Mouse (Mus musculus) T-cell, adult 66 days (primary cell): ENCODE results near the gene Emd. TPM values are rescaled to one million over a fixed set of nuclear protein-coding genes. Genes with fewer than 3 reads are reported as not detected.

Experiments used
- total RNA-seq, 2 experiments: library from RNA; stranded (reverse); gene quantifications; 3 replicates in 1 of 2; 4 replicates in 1 of 2; pipeline ENCODE4 v1.2.4; 2023

The Emd gene
- total RNA-seq, result 10 to 100 TPM; 64.3 to 65.0 TPM

DNA sequence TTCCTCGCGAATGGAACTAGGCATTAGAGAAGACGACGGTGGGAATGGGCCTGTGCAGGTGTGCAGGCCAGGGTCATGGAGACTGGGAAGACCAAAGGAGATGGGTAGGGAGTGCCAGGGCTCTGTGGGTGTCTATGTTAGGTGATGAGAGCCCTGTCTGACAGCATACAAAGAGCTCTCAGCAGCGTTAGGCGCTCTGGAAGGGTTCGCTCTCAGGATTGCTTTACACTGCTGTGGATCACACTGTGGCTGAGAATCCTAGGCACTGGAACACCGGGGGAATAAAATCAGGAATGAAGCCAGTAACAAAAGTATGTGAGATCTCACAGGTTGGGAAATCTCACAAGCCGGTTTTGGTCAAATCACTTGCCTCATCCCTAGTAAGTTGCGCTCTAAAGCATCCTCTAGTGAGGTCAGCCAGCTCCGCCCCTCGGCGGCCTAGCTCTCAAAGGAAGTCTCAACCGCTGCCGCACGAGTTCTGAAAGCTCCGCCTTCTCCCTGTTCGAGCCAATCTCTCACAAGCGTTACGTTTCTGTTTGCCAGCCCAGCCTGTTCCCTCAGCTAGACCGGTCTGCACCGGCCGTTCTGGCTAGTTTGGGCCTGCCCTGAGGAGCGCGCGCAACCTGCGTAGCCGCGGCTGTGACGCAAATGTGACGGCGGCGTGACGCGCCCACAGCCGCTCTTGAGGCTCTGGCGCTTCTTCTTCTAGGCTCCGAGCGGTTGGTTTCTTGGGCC, at the start of gene Emd:
Gene Emd (plus strand): TSS at position 535 of the 735 bp plus-strand sequence.

DNA sequence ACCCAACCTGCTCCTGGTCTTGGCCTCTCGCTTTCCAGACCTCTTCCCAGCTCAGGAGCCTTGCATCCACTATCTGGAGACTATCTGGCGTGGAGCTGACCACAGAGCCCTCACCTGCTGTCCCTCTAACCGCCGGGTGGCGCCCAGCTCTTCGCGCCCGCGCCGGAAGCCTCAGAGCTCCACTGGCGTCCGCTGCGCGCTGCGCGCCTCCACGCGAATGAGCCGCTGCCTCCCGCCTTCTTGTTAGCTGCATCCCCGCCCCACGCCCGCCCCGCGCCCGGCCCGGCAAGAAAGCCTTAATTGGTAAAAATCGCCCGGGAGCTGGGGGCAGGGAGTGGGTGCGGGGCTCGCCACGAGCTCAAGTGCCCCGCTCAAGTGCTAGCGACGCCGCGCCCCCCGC, 4.9 kb upstream of the Emd start, which contains the start of gene Flna:
Gene Flna (minus strand): TSS at position 206 of the 400 bp plus-strand sequence.

DNA sequence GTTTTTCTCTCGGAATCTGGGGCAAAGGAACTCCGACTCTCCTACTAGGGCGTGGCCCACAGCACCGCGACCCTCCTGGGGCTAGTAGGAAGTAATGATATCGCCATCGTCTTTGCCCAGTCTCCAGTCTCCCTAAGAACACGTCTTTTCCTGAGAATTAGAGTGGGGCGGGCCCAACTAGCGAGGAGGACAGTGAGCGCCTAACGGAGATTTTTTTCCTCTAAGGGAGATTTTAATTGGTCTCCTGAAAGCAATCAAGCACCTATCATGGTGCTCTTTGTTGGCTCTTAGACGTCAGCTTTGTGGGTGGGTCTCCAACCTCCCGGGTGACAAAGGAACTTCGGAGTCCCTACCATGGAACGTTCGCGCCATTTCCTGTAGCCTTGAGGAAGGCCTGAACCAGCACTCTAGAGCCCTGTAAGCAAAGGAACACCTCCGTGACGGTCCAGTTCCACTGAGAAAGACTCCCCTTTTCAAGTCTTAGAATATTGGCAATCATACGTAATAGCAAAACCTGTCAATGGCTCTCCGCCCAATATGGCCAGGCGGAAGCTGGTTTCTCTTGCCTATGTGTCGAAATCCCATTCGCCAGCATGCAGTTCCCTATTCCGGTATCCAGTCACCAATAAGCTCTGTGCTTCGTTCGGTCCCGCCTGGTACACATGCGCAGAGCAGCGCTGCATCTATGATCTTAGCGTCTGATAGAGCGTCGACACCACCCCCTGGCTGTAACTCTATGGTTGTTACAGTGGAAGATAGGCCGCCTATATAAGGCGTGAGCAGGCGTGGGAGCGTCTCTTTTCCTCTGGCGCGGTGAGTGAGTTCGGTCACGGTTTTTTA, 15.8 kb downstream of the Emd start, which contains the start of gene Rpl10:
Gene Rpl10 (plus strand): TSS at position 751 of the 840 bp plus-strand sequence.

DNA sequence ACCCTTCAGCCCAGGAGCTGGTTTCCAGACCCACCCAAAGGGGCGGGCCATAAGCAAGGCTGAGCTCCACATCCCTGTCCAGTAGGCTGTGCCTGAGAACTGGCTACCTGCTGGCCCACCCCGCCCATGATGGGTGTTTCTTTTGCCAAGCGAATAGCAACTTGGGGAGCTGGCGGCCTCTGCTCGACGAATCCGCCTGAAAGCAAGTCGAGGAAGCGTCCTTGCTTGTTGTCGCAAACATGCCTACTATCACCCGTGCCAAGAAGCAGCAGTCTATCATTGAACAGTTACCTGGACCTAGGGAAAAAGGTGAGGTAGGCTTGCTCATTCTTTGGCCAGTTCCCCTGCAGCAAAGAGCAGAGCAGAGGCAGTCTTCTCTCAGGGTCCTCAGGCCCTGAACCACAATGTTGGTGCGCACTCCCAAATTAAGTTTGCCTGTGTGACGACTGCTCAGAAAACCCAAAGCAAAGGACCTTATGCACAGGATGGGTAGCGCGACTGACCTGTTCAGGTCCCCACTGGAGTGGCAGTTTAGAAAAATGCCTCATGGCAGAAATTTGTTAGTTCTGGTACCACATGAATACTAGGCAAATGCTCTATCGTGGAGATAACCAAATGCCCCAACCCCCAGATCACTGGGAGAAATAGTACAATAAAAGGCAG, 27.4 kb downstream of the Emd start, which contains the start of the genes Taz and Dnase1l1:
Gene Taz (plus strand): TSS at position 181 of the 663 bp plus-strand sequence.
Gene Dnase1l1 (minus strand): TSS at position 606 of the 663 bp plus-strand sequence.

DNA sequence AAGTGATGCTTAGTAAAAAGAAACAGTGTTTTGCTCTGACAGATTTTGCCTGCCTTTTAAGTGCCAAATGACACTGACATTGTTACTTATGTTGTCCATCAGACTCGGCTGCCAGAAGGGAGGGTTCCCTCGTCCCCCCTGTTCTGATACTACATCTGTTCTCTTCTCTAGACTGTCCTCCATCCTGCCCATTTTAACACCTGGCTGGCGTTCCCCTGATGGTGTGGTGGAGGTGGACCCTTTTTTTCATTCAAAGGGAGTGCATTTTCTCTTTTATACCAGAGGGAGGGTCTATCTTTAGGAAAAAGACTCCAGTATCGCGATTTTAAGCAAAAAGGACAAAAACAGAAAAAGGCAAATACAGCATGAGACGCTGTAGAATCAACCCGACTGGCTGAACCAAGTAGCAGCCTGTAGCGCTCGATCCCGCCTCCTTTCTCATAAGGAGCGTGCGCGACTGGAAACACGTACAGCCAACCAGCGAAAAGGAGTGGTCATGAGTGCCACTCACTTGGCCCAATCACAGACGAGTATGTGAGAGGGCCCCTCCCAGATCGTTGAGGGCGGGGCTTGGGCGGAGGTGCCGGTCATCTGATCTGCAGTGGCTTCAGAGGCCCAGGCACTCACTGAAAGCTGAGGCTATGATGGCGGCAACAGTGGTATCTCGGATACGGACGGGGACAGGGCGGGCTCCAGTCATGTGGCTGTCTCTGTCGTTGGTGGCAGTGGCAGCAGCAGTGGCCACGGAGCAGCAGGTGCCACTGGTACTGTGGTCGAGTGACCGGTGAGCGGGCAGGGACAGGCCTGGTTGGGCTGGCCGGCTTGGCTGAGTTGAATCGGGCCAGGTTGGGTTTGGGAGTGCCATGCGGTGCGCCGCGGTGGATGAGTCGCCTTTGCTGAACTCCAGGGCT, 42.3 kb downstream of the Emd start, which contains the start of gene Atp6ap1:
Gene Atp6ap1 (plus strand): TSS at position 560 of the 911 bp plus-strand sequence.

DNA sequence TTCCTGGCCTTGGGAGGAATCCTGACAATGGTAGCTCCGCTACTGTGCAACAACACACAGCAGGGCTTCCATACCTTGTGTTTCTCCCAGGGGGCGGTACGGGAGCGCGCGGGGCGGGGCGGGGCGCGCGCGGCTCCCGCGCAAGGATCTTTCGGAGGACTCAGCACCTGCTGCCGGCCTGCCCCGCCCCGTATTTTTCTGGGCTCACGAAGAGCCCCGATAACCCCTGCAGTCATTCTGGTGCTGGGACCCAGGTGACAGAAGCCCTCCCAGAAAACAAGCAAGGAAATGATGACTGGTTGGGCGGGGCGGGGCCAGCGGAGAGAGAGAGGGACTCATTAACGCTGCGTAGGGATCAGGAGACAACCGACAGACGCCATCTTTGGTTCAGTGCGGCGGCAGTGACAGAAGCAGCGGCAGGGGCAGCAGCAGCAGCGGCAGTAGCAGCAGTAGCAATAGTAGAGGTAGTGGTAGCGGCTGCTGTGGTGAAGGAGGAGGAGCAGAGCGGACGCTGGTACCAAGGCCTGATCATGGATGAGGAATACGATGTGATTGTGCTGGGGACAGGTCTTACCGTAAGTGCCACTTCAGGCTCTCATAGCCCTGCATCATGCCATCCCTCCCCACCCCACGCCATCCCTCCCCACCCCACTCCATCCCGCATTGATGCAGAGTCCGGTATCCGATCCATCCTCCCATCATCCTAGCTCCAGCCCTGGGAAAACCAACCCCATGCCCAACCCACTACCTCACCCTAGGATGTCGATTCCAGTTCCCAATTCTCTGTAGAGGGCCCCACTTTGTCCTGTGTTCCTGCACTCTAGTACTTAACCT, 50.6 kb downstream of the Emd start, which contains the start of gene Gdi1:
Gene Gdi1 (plus strand): TSS at position 132 of the 834 bp plus-strand sequence.

Other genes with a start within 250 kb of the Emd start
- 100 to 1,000 TPM; 128 to 146 TPM for gene Irak1, start 230.8 kb upstream of the Emd start, total RNA-seq
- not detected for gene Opn1mw, start 127.2 kb upstream of the Emd start, total RNA-seq
- gene Mecp2, start 119.3 kb upstream of the Emd start, total RNA-seq, result 10 to 100 TPM; 52.2 to 53.0 TPM
- gene Tex28, start 86.8 kb upstream of the Emd start, total RNA-seq, result not detected
- 1 to 10 TPM in 1 of 2 experiments, under 1 TPM in 1; 0.30 to 2.2 TPM for gene Tktl1, start 77.4 kb upstream of the Emd start, total RNA-seq
- 100 to 1,000 TPM; 663 to 672 TPM for gene Flna, start 4.9 kb upstream of the Emd start, total RNA-seq
- gene Rpl10, start 16.1 kb downstream of the Emd start, total RNA-seq, result 100 to 1,000 TPM; 634 to 720 TPM
- 10 to 100 TPM; 64.9 to 73.4 TPM for gene Taz, start 27.2 kb downstream of the Emd start, total RNA-seq
- 10 to 100 TPM; 10.7 to 13.7 TPM for gene Dnase1l1, start 27.6 kb downstream of the Emd start, total RNA-seq
- gene Atp6ap1, start 42.4 kb downstream of the Emd start, total RNA-seq, result 10 to 100 TPM; 89.1 to 92.3 TPM
- gene Gdi1, start 50.3 kb downstream of the Emd start, total RNA-seq, result 100 to 1,000 TPM; 194 to 226 TPM
- gene Fam50a, start 58.3 kb downstream of the Emd start, total RNA-seq, result 10 to 100 TPM; 56.6 to 62.8 TPM
- gene Plxna3, start 74.4 kb downstream of the Emd start, total RNA-seq, result 10 to 100 TPM in 1 of 2 experiments, 1 to 10 TPM in 1; 9.4 to 12.8 TPM
- gene Lage3, start 98.9 kb downstream of the Emd start, total RNA-seq, result 10 to 100 TPM; 24.0 to 30.7 TPM
- 10 to 100 TPM; 29.1 to 33.7 TPM for gene Ubl4a, start 118.5 kb downstream of the Emd start, total RNA-seq
- gene Slc10a3, start 118.7 kb downstream of the Emd start, total RNA-seq, result 10 to 100 TPM; 16.9 to 19.6 TPM
- gene Fam3a, start 138.6 kb downstream of the Emd start, total RNA-seq, result 10 to 100 TPM; 19.0 to 24.6 TPM
- gene Ikbkg, start 138.6 kb downstream of the Emd start, total RNA-seq, result 10 to 100 TPM; 46.0 to 58.1 TPM
- 10 to 100 TPM; 28.3 to 30.1 TPM for gene G6pdx, start 174.5 kb downstream of the Emd start, total RNA-seq
- not detected for gene Gm6880, start 226.7 kb downstream of the Emd start, total RNA-seq